Mouse (Mus musculus): ENCODE data around the gene Kcnj4.

Kcnj4 gene

GRCm38 (mm10) chr15:79504707-79505452 lies at the start of gene Kcnj4:
Gene Kcnj4, minus strand, starts transcription at chr15:79505241.
- DNase-seq (ENCODE audit: extremely low read depth, low read depth, low spot score) = no peak

DNA sequence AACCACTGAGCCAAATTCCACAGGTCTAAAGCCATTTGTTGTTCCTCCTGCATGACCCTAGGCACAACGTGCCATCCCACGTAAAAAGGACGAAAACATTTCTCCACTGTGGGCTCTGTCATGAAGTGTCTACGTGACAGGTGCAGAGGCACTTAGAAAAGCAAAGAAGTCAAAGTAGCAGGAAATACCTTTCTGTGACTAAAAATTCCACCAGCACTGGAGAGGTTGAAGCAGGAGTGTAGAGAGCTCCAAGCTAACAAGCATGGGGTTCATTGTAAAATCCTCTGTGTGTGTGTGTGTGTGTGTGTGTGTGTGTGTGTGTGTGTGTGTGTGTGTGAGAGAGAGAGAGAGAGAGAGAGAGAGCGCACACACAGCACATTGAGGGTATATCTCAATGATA lies 47.5 kb upstream of the Kcnj4 start:
- no peak for DNase-seq (ENCODE audit: extremely low read depth, low read depth, low spot score)

DNA sequence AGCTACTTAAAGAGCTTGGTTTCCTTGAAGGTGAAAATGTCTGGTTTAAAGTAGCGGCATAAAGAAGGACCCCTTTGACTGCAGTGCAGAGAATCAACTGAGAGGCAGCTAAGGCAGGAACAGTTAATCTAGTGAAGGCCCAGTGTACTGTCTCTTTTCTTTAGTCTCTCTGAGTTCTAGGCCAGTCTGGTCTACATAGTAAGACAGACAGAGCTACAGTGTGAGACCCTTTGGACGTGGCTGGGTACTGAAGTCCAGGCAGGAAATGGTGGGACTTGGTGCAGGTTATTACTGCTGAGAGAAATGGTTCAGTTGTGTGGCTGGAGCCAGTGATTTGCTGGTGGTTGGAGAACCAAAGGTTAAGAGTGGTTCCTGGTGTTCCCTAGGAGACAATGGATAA lies 43.2 kb upstream of the Kcnj4 start:
- DNase-seq (ENCODE audit: extremely low read depth, low read depth, low spot score) = no peak

DNA sequence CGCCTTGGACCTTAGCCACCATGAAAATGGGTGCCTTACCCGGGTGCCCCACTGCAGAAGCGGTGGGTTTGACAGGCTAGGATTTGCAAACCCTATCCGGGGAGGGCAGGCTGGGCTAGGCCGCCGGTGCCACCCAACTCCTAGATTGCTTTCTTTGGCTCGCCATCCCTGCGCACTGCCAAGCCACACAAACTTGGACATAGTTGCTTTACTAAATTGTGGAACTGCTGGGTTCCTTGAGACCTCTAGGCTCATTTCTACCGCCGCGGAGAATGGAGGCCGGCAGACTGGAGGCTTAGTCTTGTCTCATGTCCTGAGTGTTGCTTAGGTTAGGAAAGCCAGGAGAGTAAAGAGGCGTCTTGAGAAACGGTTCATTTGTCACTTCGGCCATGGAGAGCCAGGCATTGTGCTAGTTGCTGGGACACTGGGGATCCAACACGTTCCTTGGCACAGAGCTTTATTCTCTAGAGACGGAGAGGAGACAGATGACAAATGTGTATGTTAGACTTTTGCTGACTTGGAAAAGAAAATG lies 42.3 kb upstream of the Kcnj4 start:
- peak; percentile 77 for DNase-seq (ENCODE audit: extremely low read depth, low read depth, low spot score)

DNA sequence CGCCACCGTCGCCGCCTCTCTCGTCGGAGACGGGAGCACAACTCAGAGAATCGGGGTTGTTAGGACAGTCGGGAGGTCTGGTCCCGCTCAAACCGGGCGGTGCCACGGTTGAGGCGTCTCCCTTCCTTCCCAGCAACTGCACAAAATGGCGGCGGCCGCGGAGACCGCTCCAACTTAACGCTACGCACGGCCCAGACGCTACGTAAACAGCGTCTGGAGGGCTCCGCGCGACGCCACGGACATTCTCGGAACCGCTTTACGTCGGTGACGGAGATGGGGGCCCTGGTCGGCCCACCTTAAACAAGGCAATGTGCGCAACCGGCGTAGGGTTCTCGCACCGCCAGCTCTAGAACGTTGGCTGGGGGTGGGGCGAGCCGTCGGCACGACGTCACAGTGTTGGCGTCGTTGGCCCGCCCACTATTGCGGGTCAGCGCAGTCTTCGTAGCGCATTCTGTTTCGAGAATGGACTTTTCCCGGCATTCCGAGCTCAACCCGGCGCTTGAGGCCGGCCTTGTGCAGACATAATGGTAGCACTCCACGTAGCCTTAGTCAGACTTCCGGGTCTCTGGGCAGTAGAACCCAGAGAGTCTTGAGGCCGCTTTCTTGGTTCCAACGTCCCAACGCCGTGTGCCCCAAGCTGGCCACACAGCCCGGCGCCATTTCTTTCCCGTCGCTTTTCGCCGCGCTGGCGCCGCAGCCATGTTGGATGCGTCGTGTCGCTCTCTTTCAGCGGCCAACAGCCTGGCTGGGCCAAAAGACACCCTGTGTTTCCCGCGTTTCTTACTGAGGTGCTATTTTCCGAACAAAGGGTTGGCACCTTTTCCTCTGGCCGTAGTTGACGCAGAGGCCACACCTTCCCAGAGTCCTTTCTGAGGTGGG lies 41.6 kb upstream of the Kcnj4 start, which contains the start of gene Ddx17:
Gene Ddx17, minus strand, starts transcription at position 332 of the 879 bp plus-strand sequence.
- DNase-seq (ENCODE audit: extremely low read depth, low read depth, low spot score) = no peak

DNA sequence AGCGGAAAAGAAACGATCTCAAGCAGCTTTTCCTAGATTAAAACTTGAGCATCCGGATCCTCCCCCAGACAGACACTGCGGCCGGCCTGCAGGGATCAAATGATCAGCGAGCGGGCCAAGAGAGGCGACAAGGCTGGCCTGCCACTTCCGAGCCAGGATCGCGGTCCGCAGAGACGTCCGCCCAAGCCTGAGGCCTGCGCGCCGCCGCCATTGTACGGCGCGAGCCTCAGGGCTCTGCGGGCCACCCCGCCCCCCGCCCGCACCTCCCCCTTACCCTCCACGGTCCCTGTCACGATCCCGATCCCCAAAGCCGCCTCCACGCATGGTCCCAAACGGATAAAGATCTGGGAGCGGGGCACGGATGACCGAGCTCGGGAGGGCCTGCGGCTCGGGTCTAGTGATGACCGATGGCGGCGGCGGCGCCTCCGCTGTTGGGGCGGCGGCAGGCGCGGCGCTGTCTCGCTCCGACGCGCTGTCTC lies 40.9 kb upstream of the Kcnj4 start:
- DNase-seq (ENCODE audit: extremely low read depth, low read depth, low spot score) = no peak

DNA sequence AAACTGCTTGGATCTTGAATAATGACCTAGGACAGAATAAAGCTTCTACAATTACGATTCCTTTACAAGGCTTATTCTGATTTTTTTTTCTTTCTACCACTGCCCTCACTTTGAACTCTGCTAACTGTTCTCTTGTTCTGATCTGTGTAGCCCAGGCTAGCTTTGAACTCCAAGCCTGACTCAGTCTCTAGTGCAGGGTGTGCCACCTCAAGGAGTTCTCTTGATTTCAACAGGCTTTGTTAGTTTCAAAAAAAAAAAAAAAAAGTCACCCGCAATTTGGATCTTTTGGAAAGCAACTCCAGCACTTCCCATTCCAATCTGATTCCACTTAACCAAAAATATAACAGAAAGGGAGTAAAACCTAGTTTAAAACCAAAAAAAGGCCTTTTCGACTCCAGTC lies 40.5 kb upstream of the Kcnj4 start:
- DNase-seq (ENCODE audit: extremely low read depth, low read depth, low spot score) = no peak

GRCm38 (mm10) chr15:79543968-79544367 lies 38.9 kb upstream of the Kcnj4 start:
- no peak for DNase-seq (ENCODE audit: extremely low read depth, low read depth, low spot score)

DNA sequence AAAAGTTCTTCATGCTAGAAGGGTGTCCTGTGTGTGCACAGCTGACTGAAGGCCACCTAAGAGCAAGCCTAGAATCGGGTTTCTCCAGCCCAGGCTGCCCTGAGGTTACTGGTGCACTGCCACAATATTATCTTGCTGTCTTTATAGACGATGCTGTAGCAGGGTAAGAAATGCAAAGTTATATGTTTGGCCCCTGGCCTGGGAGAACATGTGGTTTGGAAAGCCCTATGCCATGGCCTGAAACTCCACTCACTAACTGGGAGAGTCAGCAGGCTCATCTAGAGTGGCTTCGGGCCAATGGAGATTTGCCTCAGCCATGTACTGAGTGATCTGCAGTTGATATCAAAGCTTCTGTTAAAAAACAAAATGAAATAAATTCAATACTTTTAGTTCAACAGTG lies 28.8 kb upstream of the Kcnj4 start:
- no peak for DNase-seq (ENCODE audit: extremely low read depth, low read depth, low spot score)

- no peak for DNase-seq (ENCODE audit: extremely low read depth, low read depth, low spot score)
Observed at GRCm38 (mm10) chr15:79529935-79530334, 24.9 kb upstream of the Kcnj4 start.

GRCm38 (mm10) chr15:79527991-79528639 lies 23.1 kb upstream of the Kcnj4 start:
- DNase-seq (ENCODE audit: extremely low read depth, low read depth, low spot score) = peak; percentile 93

GRCm38 (mm10) chr15:79527192-79527591 lies 22.2 kb upstream of the Kcnj4 start:
- no peak for DNase-seq (ENCODE audit: extremely low read depth, low read depth, low spot score)

DNA sequence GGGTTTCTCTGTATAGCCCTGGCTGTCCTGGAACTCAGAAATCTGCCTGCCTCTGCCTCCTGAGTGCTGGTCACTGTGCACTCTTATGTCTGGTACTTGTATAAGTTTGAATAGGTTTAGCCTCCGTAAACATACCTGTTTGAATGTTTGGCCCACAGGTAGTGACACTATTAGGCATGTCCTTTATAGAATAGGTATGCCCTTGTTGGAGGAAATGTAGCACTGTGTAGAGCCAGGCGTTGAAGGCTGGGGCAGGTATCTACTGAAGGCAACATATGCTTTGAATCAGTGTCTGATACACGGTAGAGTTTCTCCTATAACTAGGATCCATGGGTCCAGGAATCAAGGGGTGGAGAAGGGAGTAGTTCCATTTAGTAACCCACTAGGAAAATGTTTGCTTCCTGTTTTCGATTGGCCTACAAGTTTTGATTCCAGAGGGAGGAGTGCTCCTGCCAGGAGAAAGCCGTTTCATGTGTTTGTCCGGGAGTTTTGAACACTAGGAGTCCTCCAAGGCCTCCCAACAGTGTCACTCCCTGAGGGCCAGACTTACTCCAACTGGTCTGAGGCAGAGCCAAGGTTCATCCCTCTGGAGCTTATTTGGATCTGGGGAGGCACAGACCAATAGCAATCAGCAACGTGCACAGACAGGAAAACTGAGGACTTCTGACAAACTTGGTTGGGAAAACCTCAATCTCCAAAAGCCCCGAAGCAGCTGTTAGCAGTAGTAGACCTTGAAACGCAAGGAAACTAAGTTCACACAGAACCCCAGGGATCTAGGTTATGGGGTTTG lies 21.1 kb upstream of the Kcnj4 start:
- peak; percentile 85 for DNase-seq (ENCODE audit: extremely low read depth, low read depth, low spot score)

DNA sequence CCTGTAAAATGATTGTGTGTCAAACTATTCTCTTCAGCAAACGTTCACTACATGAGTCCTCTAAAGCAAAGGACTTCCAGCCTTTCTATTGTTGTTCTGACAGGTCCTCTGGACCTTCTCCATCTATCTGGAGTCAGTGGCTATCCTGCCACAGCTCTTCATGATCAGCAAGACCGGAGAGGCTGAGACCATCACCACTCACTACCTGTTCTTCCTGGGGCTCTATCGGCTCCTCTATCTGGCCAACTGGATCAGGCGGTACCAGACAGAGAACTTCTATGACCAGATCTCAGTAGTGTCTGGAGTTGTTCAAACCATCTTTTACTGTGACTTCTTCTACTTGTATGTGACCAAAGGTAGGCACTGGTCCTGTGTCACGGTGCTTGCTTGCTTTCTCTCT lies 20.5 kb upstream of the Kcnj4 start:
- DNase-seq (ENCODE audit: extremely low read depth, low read depth, low spot score) = no peak

- no peak for DNase-seq (ENCODE audit: extremely low read depth, low read depth, low spot score)
Observed at GRCm38 (mm10) chr15:79519400-79520220, 14.6 kb upstream of the Kcnj4 start.

GRCm38 (mm10) chr15:79518571-79518970 lies 13.5 kb upstream of the Kcnj4 start:
- no peak for DNase-seq (ENCODE audit: extremely low read depth, low read depth, low spot score)

DNA sequence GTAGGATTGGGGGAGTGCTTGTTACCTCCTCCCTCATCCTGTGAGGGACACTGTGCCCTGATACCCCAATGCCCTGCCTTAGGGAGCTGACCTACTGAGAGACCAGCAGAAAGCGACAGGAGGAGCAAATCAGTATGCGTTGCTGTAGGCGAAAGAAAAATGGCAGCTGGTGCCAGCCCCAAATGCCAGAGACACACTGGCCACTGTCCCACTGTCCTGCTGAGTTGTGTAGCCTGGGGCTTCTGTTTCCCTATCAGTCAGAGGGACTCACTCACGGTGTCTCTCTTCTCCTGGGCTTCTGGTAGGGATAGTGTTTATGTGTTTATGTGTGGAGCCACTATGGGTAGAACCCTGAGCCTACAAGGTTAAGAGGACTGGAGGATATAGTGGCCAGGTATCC lies 12.7 kb upstream of the Kcnj4 start:
- no peak for DNase-seq (ENCODE audit: extremely low read depth, low read depth, low spot score)

DNA sequence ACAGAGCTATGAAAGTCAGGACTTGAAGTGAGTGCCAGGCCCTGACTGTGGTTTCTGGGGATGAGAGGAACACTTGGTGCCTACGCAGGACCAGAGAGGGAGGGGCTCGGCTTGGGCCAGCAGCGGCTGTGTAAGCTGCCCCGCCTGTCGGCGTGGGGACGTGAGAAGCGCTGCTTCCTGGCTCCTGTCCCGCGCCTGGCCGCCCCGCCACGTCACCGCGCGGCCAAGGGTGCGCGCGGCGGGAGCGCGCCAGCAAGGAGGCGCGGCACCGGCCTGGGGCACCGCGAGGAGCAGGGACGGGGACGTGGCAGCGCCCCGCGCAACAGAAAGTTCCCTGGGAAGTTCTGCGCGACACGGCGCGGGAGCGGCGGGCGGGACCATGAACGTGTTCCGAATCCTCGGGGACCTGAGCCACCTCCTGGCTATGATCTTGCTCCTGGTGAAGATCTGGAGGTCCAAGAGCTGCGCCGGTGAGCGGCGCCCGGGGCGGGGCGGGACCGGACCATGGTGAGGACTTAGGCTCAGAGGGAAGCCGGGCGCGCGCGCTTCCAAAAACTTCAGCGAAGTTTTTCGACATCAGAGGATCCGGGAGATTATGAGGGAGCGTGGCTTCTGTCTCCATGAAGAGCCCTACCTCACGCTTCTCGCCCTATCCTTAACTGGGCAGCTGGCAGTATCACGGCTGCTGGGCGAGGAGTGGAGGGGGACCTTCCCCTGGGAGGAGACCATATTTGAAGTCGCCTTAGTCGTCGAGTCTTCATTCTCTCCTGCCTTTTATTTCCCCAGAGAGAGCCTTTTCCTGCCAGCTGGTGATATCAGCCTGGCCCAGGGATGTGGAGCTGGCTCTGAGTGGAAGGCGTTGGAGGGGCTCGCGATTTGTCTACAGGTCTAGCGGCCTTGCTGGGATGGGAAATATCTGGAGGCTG lies 11.4 kb upstream of the Kcnj4 start, which contains the start of gene Kdelr3:
Gene Kdelr3, plus strand, starts transcription at position 241 of the 926 bp plus-strand sequence.
- DNase-seq (ENCODE audit: extremely low read depth, low read depth, low spot score) = no peak

Measured in fat pad, adult 2 months (tissue).